Mouse (Mus musculus): Measurements from ENCODE around the gene Mettl6.

DNA sequence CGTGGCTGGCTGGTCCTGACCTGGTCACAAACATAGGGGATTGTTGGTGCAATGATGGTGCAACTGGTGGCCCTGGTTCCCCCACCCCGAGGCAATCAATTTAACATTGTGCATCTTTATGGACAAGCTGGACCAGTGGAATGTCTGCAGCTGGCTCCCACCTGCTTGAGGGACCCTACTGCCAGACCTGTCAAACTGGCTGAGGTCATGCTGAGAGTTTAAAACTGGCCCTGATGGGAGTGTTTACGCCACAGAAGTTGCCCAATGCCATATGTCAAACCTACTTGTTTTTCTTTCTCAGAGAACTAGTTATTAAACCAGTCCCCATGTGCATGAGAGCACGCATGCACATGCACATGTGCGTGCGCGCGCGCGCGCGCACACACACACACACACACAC is 36.8 kb downstream of the Mettl6 start:
- TF ChIP-seq CTCF (IDR thresholded peaks at IDR 0.05; ENCODE audit: extremely low read depth, insufficient read length, insufficient replicate concordance, low read depth, low read length): no peak
- no peak for TF ChIP-seq POLR2A (IDR thresholded peaks at IDR 0.05; ENCODE audit: low read depth, low read length)
